Mouse (Mus musculus) limb, embryonic 15.5 days (tissue): ENCODE results near the gene Acbd7. TPM values are rescaled to one million over a fixed set of nuclear protein-coding genes. Genes with fewer than 3 reads are reported as not detected.

Experiments used
- ATAC-seq: fragments of 200-750 bp; cut with Nextera tagmentation; 2 replicates; pipeline ENCODE4 v1.8.0; 2017; ENCODE audit warnings: low read depth, moderate TSS enrichment; ENCODE audit not compliant: insufficient number of reproducible peaks, low FRiP score, low TSS enrichment
- H3K27ac ChIP-seq: fragments of 300-500 bp; sonication (generic); 2 replicates; pipeline ENCODE4 v1.5.1; 2015; ENCODE audit warnings: moderate library complexity, mild to moderate bottlenecking, inconsistent platforms
- H3K27me3 ChIP-seq: fragments of 300-500 bp; sonication (generic); 2 replicates; pipeline ENCODE4 v1.6.1; 2015; ENCODE audit warnings: inconsistent platforms
- H3K36me3 ChIP-seq: fragments of 300-500 bp; sonication (generic); 2 replicates; pipeline ENCODE4 v1.6.1; 2015; ENCODE audit warnings: inconsistent platforms
- H3K4me1 ChIP-seq: fragments of 300-500 bp; sonication (generic); 2 replicates; pipeline ENCODE4 v1.6.1; 2015; ENCODE audit warnings: inconsistent platforms
- H3K4me2 ChIP-seq: fragments of 300-500 bp; sonication (generic); 2 replicates; pipeline ENCODE4 v1.6.1; 2015; ENCODE audit warnings: mild to moderate bottlenecking, inconsistent platforms
- H3K4me3 ChIP-seq: fragments of 300-500 bp; sonication (generic); 2 replicates; pipeline ENCODE4 v1.5.1; 2015; ENCODE audit warnings: mild to moderate bottlenecking, inconsistent platforms
- H3K9ac ChIP-seq: fragments of 300-500 bp; sonication (generic); 2 replicates; pipeline ENCODE4 v1.6.1; 2015; ENCODE audit warnings: inconsistent platforms
- H3K9me3 ChIP-seq: fragments of 300-500 bp; sonication (generic); 2 replicates; pipeline ENCODE4 v1.6.1; 2016; ENCODE audit warnings: inconsistent platforms
- WGBS: fragments of 180-500 bp; shearing (Covaris S2); methylation state at CpG from one replicate; pipeline ENCODE4 v1.1.7; 2015; 5-methylcytosine and 5-hydroxymethylcytosine counted together
- polyA plus RNA-seq: library from polyadenylated mRNA; unstranded; fragments of >200 nt; fragmentation: Nextera tagmentation; extraction: Ambion mirVana; gene quantifications from 2 replicates; pipeline ENCODE4 v1.2.1, GENCODE M21; 2015

Gene Acbd7
- polyA plus RNA-seq, 1 experiment from 2014 or later, result 1.2 TPM

DNA sequence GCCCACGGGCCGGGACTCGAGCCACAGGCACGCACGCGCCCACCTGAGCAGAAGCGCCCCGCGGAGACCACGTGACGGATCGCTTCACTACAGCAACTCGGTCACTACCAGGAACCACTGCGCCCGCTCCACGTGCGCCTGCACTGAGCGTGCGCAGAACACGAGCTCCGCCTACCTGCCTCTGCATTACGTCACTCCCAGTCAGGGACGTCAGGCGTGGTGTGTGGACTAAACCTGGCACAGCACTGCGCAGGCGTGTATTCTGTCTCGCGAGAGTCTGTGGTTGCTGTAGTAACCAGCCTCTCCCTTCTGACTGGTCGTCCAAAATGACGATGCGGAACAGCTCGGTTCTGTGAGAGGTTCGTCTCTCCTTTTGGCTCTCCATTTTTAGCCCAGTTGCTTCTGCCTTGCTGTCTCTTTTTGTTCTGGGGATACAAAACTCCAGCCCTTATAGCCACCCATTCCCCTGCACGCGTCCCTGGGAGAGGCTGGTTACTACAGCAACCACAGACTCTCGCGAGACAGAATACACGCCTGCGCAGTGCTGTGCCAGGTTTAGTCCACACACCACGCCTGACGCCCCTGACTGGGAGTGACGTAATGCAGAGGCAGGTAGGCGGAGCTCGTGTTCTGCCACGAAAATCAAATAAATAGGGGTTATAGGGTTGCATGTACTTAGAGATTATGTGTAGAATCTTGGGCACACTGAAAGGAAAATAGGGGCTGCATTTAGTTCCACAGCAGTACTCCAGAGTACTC lies 3.3 kb upstream of the Acbd7 start, which contains the start of gene Rpp38:
Rpp38 (minus strand) TSS at position 160 of the 759 bp plus-strand sequence.
- ATAC-seq, result peak; percentile 99
- H3K4me2 ChIP-seq, result peak within 1 kb of the TSS; percentile 67
- peak within 1 kb of the TSS; percentile 77 for H3K4me3 ChIP-seq
- under 1% methylated on average over 45 of the region's 45 CpGs for WGBS
- H3K36me3 ChIP-seq, result peaks cover 13% of the 10 kb centered on the region
- peaks cover 20% of the 10 kb centered on the region for H3K27me3 ChIP-seq
- peak within 1 kb of the TSS; percentile 78 for H3K9ac ChIP-seq
- peaks cover 18% of the 10 kb centered on the region for H3K4me1 ChIP-seq
- peak within 1 kb of the TSS; percentile 81 for H3K27ac ChIP-seq
- no peaks in the 10 kb centered on the region for H3K9me3 ChIP-seq

- Histone ChIP-seq H3K4me1 (peaks cover 18% of the 10 kb centered on the region), H3K27ac (no peak overlapping the region), H3K4me2 (no peak overlapping the region), H3K9ac (no peak overlapping the region), H3K36me3 (peaks cover 4% of the 10 kb centered on the region), H3K27me3 (peaks cover 23% of the 10 kb centered on the region), H3K4me3 (no peak overlapping the region), H3K9me3 (no peaks in the 10 kb centered on the region)
- no peak for ATAC-seq
- WGBS, result 88% methylated on average over 12 of the region's 12 CpGs
Observed at GRCm38 (mm10) chr2:3333761-3334160, 2.2 kb upstream of the Acbd7 start.

DNA sequence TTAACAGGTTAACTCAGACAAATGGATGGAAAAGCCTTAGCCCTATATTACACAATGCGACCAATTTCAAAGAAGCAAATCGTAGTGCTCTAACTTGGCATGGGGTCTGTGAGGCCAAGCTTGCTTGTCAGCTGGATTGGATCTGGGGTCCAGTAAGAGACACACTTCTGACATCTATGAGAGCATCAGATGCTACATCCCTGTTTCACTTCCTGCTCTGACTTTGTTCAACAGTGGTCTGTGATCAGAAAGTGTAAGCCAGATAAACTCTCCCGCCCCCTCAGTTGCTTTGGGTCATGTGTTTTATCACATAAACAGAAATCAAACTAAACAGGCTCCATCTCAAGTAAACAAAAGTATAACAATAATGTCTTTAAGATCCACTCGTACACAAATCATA lies 12.5 kb downstream of the Acbd7 start:
- Histone ChIP-seq H3K4me1 (no peaks in the 10 kb centered on the region), H3K27ac (no peak overlapping the region), H3K4me3 (no peak overlapping the region), H3K36me3 (no peaks in the 10 kb centered on the region), H3K9ac (no peak overlapping the region), H3K27me3 (0 out of 2 replicates have a peak, but pooled peaks cover 4% of the 10 kb centered on the region), H3K9me3 (no peaks in the 10 kb centered on the region), H3K4me2 (no peak overlapping the region)
- no peak for ATAC-seq
- 86% methylated on average over 4 of the region's 4 CpGs for WGBS

DNA sequence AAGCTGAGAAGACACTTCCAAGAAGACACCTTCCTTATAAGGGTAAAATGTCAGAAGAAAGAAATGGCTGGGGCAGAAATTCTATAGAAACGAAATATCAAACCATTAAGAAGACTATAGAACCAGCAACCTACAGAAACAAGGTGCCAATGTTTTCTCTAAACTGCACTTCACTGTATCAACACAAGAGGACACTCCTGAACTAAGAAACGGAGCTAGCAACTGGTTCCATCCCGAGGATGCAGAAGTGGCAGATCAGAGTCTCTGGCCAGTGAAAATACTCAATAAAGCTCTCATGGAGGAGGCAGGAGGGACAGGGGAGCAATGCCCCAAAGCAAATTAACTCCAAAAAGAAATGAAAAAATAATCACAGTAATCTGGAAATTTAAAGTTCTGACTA lies 13.0 kb downstream of the Acbd7 start:
- Histone ChIP-seq H3K4me2 (no peak overlapping the region), H3K9ac (no peak overlapping the region), H3K4me1 (no peaks in the 10 kb centered on the region), H3K4me3 (no peak overlapping the region), H3K27me3 (0 out of 2 replicates have a peak, but pooled peaks cover 4% of the 10 kb centered on the region), H3K9me3 (no peaks in the 10 kb centered on the region), H3K36me3 (no peaks in the 10 kb centered on the region), H3K27ac (no peak overlapping the region)
- no peak for ATAC-seq
- 19% methylated on average over 3 of the region's 3 CpGs for WGBS

DNA sequence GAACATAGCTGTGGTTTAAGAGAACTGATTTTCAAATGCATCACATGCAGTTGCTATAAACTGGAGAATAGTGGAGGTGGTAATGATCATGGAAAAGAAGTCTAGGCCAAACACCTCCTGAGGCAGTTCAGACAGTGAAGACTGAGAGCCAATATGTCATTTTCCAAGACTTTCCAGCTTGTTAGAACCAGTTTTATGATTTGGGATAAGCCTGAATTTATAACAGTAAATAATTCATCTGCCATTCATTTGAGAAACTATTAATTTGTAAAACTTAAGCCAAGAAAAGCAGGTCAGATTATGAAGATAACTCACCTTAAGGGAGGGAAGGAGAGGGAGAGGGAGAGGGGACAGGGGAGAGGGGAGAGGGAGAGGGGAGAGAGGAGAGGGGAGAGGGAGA lies 17.2 kb downstream of the Acbd7 start:
- H3K27me3 ChIP-seq, result no peaks in the 10 kb centered on the region
- ATAC-seq, result no peak
- no peak overlapping the region for H3K9ac ChIP-seq
- no peaks in the 10 kb centered on the region for H3K4me1 ChIP-seq
- no peaks in the 10 kb centered on the region for H3K36me3 ChIP-seq
- no peaks in the 10 kb centered on the region for H3K9me3 ChIP-seq
- H3K4me2 ChIP-seq, result no peak overlapping the region
- H3K27ac ChIP-seq, result no peak overlapping the region
- H3K4me3 ChIP-seq, result no peak overlapping the region

GRCm38 (mm10) chr2:3355793-3356192 lies 19.8 kb downstream of the Acbd7 start:
- Histone ChIP-seq H3K27ac (no peak overlapping the region), H3K4me2 (no peak overlapping the region), H3K36me3 (no peaks in the 10 kb centered on the region), H3K4me1 (no peaks in the 10 kb centered on the region), H3K9ac (no peak overlapping the region), H3K4me3 (no peak overlapping the region), H3K9me3 (no peaks in the 10 kb centered on the region), H3K27me3 (no peaks in the 10 kb centered on the region)
- no peak for ATAC-seq
- WGBS, result 83% methylated on average over 8 of the region's 8 CpGs

GRCm38 (mm10) chr2:3356311-3356710 lies 20.3 kb downstream of the Acbd7 start:
- WGBS, result 50% methylated on average over 3 of the region's 3 CpGs

GRCm38 (mm10) chr2:3357887-3358286 lies 21.9 kb downstream of the Acbd7 start:
- Histone ChIP-seq H3K4me3 (no peak overlapping the region), H3K4me1 (no peaks in the 10 kb centered on the region), H3K27me3 (no peaks in the 10 kb centered on the region), H3K27ac (no peak overlapping the region), H3K9ac (no peak overlapping the region), H3K4me2 (no peak overlapping the region), H3K9me3 (no peaks in the 10 kb centered on the region), H3K36me3 (no peaks in the 10 kb centered on the region)
- no peak for ATAC-seq
- 69% methylated on average over 3 of the region's 3 CpGs for WGBS

More at GRCm38 (mm10) chr2:3356311-3356710, 20.3 kb downstream of the Acbd7 start:
- H3K27me3 ChIP-seq, result no peaks in the 10 kb centered on the region
- H3K4me3 ChIP-seq, result no peak overlapping the region
- H3K4me1 ChIP-seq, result no peaks in the 10 kb centered on the region
- no peak overlapping the region for H3K4me2 ChIP-seq
- no peak overlapping the region for H3K27ac ChIP-seq
- no peaks in the 10 kb centered on the region for H3K9me3 ChIP-seq
- no peak overlapping the region for H3K9ac ChIP-seq
- H3K36me3 ChIP-seq, result no peaks in the 10 kb centered on the region
- ATAC-seq, result no peak

- no peak for ATAC-seq
- WGBS, result 85% methylated on average over 3 of the region's 3 CpGs
- H3K4me3 ChIP-seq, result no peak overlapping the region
Observed at GRCm38 (mm10) chr2:3361067-3361466, 25.1 kb downstream of the Acbd7 start.

DNA sequence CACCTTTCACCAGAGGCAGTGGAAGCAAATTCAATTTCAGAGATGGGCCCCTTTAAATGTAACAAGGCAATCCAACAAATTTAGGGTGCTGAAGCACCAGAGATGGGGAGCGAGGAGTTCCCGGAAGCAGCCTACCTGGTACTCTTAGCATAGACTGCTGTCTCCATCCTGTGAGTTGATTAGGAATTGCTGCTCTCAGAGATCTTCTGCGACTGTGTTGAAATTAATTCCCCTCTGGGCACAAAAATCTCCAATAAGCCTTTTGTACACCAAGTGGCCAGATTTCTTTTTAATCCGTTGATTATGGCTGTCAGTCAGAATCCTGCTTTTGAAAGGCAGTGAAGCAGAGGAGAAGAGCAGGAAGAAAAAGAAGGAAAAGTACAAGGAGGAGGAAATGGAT lies 29.2 kb downstream of the Acbd7 start:
- H3K4me3 ChIP-seq, result no peak overlapping the region
- H3K27ac ChIP-seq, result no peak overlapping the region
- no peaks in the 10 kb centered on the region for H3K36me3 ChIP-seq
- WGBS, result 60% methylated on average over 4 of the region's 4 CpGs
- no peaks in the 10 kb centered on the region for H3K9me3 ChIP-seq
- ATAC-seq, result no peak
- H3K27me3 ChIP-seq, result no peaks in the 10 kb centered on the region
- no peak overlapping the region for H3K4me2 ChIP-seq
- H3K4me1 ChIP-seq, result no peaks in the 10 kb centered on the region
- no peak overlapping the region for H3K9ac ChIP-seq

More at GRCm38 (mm10) chr2:3361067-3361466, 25.1 kb downstream of the Acbd7 start:
- no peaks in the 10 kb centered on the region for H3K36me3 ChIP-seq
- no peak overlapping the region for H3K4me2 ChIP-seq
- H3K9ac ChIP-seq, result no peak overlapping the region
- H3K27me3 ChIP-seq, result no peaks in the 10 kb centered on the region
- H3K4me1 ChIP-seq, result no peaks in the 10 kb centered on the region
- H3K9me3 ChIP-seq, result no peaks in the 10 kb centered on the region
- no peak overlapping the region for H3K27ac ChIP-seq

DNA sequence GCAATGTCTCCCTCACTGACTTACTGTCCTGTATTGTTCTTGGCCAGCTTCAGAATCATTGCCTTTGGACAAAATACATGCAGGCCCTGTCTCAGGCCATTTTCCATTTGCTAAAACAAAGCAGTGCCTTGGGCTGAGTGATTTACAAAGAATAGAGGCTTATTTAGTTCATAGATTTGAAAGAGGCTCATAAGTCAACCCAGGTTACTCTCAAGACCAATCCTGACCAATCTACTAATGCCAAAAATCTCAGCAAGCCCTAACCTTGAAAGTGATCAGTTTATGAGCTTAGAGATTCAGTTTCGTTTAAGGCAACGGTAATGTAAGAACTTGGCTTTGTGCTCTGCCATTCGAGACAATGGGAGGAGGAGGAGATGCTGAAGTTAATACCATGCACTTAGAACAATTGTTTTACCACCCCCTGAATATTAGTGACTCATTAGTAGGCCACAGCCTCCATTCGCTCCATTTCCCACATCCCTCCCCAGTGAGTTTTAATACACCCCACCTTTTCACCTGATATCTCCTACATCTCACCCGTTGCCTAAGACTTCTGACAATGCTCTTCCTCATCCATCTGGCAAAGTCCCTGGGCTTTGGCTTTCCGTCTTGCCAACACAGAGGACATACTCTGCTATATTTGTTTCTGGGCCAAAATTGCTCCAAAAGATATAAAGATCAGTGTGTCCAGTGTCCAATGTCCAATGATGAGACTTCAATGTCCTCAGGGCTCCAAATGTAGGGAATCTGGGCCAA lies 51.3 kb downstream of the Acbd7 start:
- Histone ChIP-seq H3K9me3 (no peaks in the 10 kb centered on the region), H3K36me3 (no peaks in the 10 kb centered on the region), H3K4me1 (no peaks in the 10 kb centered on the region), H3K27ac (no peak overlapping the region), H3K4me3 (no peak overlapping the region), H3K9ac (no peak overlapping the region), H3K27me3 (no peaks in the 10 kb centered on the region), H3K4me2 (no peak overlapping the region)
- no peak for ATAC-seq
- WGBS, result 77% methylated on average over 6 of the region's 6 CpGs
